Mouse (Mus musculus): ENCODE results near the gene Hcn3.

- TF ChIP-seq MYOD1 (IDR thresholded peaks at IDR 0.05; ENCODE audit: control insufficient read depth in 1 of 3, insufficient read length in 2 of 3, low read depth in 2 of 3) (no peak), CEBPB (IDR thresholded peaks at IDR 0.05; ENCODE audit: insufficient read depth, poor library complexity, severe bottlenecking) (no peak), POLR2A (IDR thresholded peaks at IDR 0.05; ENCODE audit: insufficient read length, low read depth) (no peak), REST (IDR thresholded peaks at IDR 0.05; ENCODE audit: insufficient read depth, insufficient read length) (no peak), E2F4 (IDR thresholded peaks at IDR 0.05; ENCODE audit: insufficient read depth) (no peak), MAX (IDR thresholded peaks at IDR 0.05; ENCODE audit: low read depth) (no peak)
Observed at GRCm38 (mm10) chr3:89193351-89193750, 33.4 kb upstream of the Hcn3 start.
